Mouse (Mus musculus) c-Kit-negative CD71-positive TER-119-positive erythroid progenitor cells, embryonic 14.5 days (primary cell): Measurements from ENCODE around the gene Abcg2.

Experiments used
- DNase-seq: peaks from one replicate; pipeline ENCODE4 v3.0.0-alpha.2; 2013; ENCODE audit warnings: low read depth, low spot score

Abcg2 gene

GRCm38 (mm10) chr6:58638566-58638965, 54.2 kb downstream of the Abcg2 start:
- DNase-seq, result no peak

GRCm38 (mm10) chr6:58639391-58639790, 55.1 kb downstream of the Abcg2 start:
- DNase-seq, result no peak

- DNase-seq, result peak; percentile 72
Measured at GRCm38 (mm10) chr6:58640333-58641018, 56.2 kb downstream of the Abcg2 start.

GRCm38 (mm10) chr6:58641056-58641799, 56.9 kb downstream of the Abcg2 start:
- no peak for DNase-seq

GRCm38 (mm10) chr6:58642191-58642590, 57.9 kb downstream of the Abcg2 start:
- DNase-seq, result peak; percentile 86

GRCm38 (mm10) chr6:58644586-58644985, 60.3 kb downstream of the Abcg2 start:
- DNase-seq, result peak; percentile 66

- DNase-seq, result peak; percentile 69
Measured at GRCm38 (mm10) chr6:58648100-58648749, 63.9 kb downstream of the Abcg2 start.

GRCm38 (mm10) chr6:58650136-58650535, 65.8 kb downstream of the Abcg2 start:
- DNase-seq, result no peak

- DNase-seq, result no peak
Measured at GRCm38 (mm10) chr6:58651038-58651437, 66.7 kb downstream of the Abcg2 start.

GRCm38 (mm10) chr6:58660951-58661575, 76.7 kb downstream of the Abcg2 start:
- no peak for DNase-seq

GRCm38 (mm10) chr6:58677802-58678201, 93.5 kb downstream of the Abcg2 start:
- DNase-seq, result no peak

- DNase-seq, result no peak
Measured at GRCm38 (mm10) chr6:58678530-58678929, 94.2 kb downstream of the Abcg2 start.

- DNase-seq, result no peak
Measured at GRCm38 (mm10) chr6:58691584-58691983, 107.3 kb downstream of the Abcg2 start.

GRCm38 (mm10) chr6:58694257-58694656, 109.9 kb downstream of the Abcg2 start:
- DNase-seq, result no peak

GRCm38 (mm10) chr6:58694765-58695164, 110.4 kb downstream of the Abcg2 start:
- DNase-seq, result no peak

- DNase-seq, result no peak
Measured at GRCm38 (mm10) chr6:58710369-58710768, 126.0 kb downstream of the Abcg2 start.

GRCm38 (mm10) chr6:58711909-58712308, 127.6 kb downstream of the Abcg2 start:
- DNase-seq, result no peak

GRCm38 (mm10) chr6:58733851-58734250, 149.5 kb downstream of the Abcg2 start:
- no peak for DNase-seq

GRCm38 (mm10) chr6:58735090-58735489, 150.8 kb downstream of the Abcg2 start:
- DNase-seq, result no peak
